ENCODE assay signal across 9 mouse cellular contexts in the genomic region with DNA sequence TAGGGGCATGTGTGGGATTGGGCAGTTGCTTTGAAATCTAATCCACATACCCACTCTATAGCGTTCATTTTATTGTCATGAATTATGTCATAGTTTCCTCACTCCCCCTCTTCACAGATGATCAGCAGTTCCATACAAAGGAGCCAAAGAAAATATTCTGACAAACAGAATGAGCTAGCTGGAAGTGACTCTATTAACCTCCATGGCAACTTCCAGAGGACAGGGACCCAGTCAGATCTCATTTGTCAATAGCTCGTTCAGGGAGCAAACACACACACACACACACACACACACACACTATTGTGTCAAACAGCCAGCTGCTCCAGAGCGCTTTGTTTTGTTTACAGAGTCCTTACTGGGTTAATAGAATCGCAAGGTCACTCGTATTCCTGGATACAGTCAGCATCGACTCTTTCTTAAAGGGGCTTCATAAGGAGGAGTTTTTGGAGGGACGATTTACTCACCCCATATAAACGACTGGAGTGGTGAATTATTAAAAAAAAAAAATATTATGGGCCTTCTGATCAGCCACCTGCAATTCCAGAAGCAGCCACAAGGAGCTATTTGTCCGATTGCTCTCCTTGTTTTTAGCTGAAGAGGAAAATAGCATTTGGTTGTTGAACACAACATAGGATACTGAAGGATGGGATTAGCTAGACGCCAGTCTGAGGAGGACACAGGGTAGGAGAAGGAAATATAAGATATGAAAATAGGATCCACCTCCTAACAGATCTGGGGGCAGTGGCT.
A peak's percentile ranks its signal among the peaks of the same experiment; 100 is the strongest.
DNase-seq lines count a peak whose midpoint lies in the region; ATAC-seq and TF ChIP-seq lines count a peak whose summit lies in the region.
"Had no signal": no experiment of that assay in that cellular context is flagged by ENCODE, and none has a peak within 500 bp of the region (broad histone marks: within the 10 kb centered on the region; RNA-seq: fewer than 3 reads in every experiment).

No protein-coding gene starts in this region.

- DNase-seq in heart, adult 8-10 months (ENCODE audit: low spot score) = no peak
- DNase-seq in CH12.LX (ENCODE audit: extremely low read depth) = peak; percentile 21
- peak; percentile 80 for DNase-seq in brain, adult 2 months (ENCODE audit: low read depth, low spot score)
- peak; percentile 29 to 69 for DNase-seq in heart, postnatal 10 days
- peak; percentile 80 to 82 for DNase-seq in kidney, postnatal 4 days
- DNase-seq in midbrain, postnatal 0 days (ENCODE audit: low spot score) = peak; percentile 82
- no peak for DNase-seq in frontal cortex, postnatal 25 days (ENCODE audit: low spot score in 2 of 2)

- H3K36me3 ChIP-seq in heart, embryonic 16.5 days (ENCODE audit: control insufficient read depth, insufficient read depth) = no peaks in the 10 kb centered on the region
- H3K36me3 ChIP-seq in CH12.LX (replicated peaks in 1 of 2; ENCODE audit: control insufficient read depth in 1 of 2, insufficient read depth in 1 of 2, low read length in 1 of 2) = no peaks in the 10 kb centered on the region
- H3K36me3 ChIP-seq in midbrain, postnatal 0 days (ENCODE audit: insufficient read depth, low read length) = no peaks in the 10 kb centered on the region

- intact Hi-C loops in heart, postnatal 10 days (cut with DNase I) = no loop called here

- peaks cover 6% of the 10 kb centered on the region for H3K4me1 ChIP-seq in heart, embryonic 16.5 days (ENCODE audit: control insufficient read depth, insufficient read depth, low read length)
- H3K4me1 ChIP-seq in CH12.LX (ENCODE audit: control insufficient read depth in 1 of 2, insufficient read depth in 2 of 2) = no peaks in the 10 kb centered on the region
- H3K4me1 ChIP-seq in midbrain, postnatal 0 days (ENCODE audit: insufficient read depth, low read length) = peaks cover 12% of the 10 kb centered on the region; the same call in 1 of the 2 replicates

- in situ Hi-C loops in CH12.LX (cut with MboI; ENCODE audit: low pct_ligation_motif_present, low pct_unique_long_range_greater_than_20kb, low sequenced_read_pairs) = no loop called here

- H3K4me2 ChIP-seq in heart, embryonic 16.5 days (ENCODE audit: low read depth, low read length) = no peak overlapping the region
- no peak overlapping the region; the same call in 1 of the 2 replicates for H3K4me2 ChIP-seq in CH12.LX (ENCODE audit: insufficient read depth, low read depth, poor library complexity, severe bottlenecking)
- H3K4me2 ChIP-seq in midbrain, postnatal 0 days (ENCODE audit: low read depth, low read length, poor library complexity, severe bottlenecking) = no peak overlapping the region

- TF ChIP-seq EP300 in CH12.LX (IDR thresholded peaks at IDR 0.05; ENCODE audit: low read length) = no peak

- H3K4me3 ChIP-seq in heart, embryonic 16.5 days (ENCODE audit: low read length) = no peak overlapping the region
- H3K4me3 ChIP-seq in CH12.LX (replicated peaks in 1 of 3; ENCODE audit: low read depth in 2 of 3, low read length in 2 of 3, poor library complexity in 1 of 3) = no peak overlapping the region
- no peak overlapping the region for H3K4me3 ChIP-seq in midbrain, postnatal 0 days (ENCODE audit: low read depth, low read length)
- H3K4me3 ChIP-seq: myocyte had no signal

- H3K9ac ChIP-seq in heart, embryonic 16.5 days (ENCODE audit: low read length) = no peak overlapping the region
- no peak overlapping the region for H3K9ac ChIP-seq in CH12.LX (ENCODE audit: insufficient read depth, low read depth)
- H3K9ac ChIP-seq in midbrain, postnatal 0 days (replicated peaks; ENCODE audit: low read length, poor library complexity, severe bottlenecking) = no peak overlapping the region

- H3K27ac ChIP-seq in heart, embryonic 16.5 days (ENCODE audit: low read length) = no peak overlapping the region
- no peak overlapping the region for H3K27ac ChIP-seq in CH12.LX (ENCODE audit: insufficient read depth, low read depth)
- no peak overlapping the region for H3K27ac ChIP-seq in midbrain, postnatal 0 days (ENCODE audit: low read depth, low read length)

- peaks cover 4% of the 10 kb centered on the region for H3K9me3 ChIP-seq in heart, embryonic 16.5 days (replicated peaks; ENCODE audit: control insufficient read depth, low read length)
- H3K9me3 ChIP-seq in CH12.LX (replicated peaks; ENCODE audit: low read length) = peaks cover 8% of the 10 kb centered on the region
- no peaks in the 10 kb centered on the region for H3K9me3 ChIP-seq in midbrain, postnatal 0 days (ENCODE audit: low read length)

- dilution Hi-C loops in CH12.LX (cut with MboI; ENCODE audit: extremely low pct_ligation_motif_present, extremely low pct_unique_long_range_greater_than_20kb, low sequenced_read_pairs) = no loop called here

- TF ChIP-seq RAD21 in CH12.LX (IDR thresholded peaks at IDR 0.05; ENCODE audit: low read depth, low read length) = no peak; the same call in 1 of the 2 replicates

- no peak for TF ChIP-seq POLR2A in CH12.LX (IDR thresholded peaks at IDR 0.05; ENCODE audit: low read depth, low read length)

- H3K27me3 ChIP-seq in heart, embryonic 16.5 days (ENCODE audit: control insufficient read depth, insufficient read depth, low read length) = no peaks in the 10 kb centered on the region
- H3K27me3 ChIP-seq in CH12.LX (replicated peaks) = peaks cover 13% of the 10 kb centered on the region
- H3K27me3 ChIP-seq in midbrain, postnatal 0 days (ENCODE audit: insufficient read depth, low read length) = no peaks in the 10 kb centered on the region

- ATAC-seq in heart, embryonic 16.5 days (replicated peaks; ENCODE audit: extremely low read depth, insufficient read depth, low FRiP score) = peak; percentile 40; the same call in 1 of the 2 replicates
- no peak for ATAC-seq in midbrain, postnatal 0 days (ENCODE audit: low FRiP score)

- TF ChIP-seq CTCF in CH12.LX (conservative IDR thresholded peaks at IDR 0.05 in 1 of 2, IDR thresholded peaks at IDR 0.05 in 1 of 2; ENCODE audit: low read depth in 2 of 2, low read length in 2 of 2) = peak; percentile 50 to 90
- TF ChIP-seq CTCF in midbrain, postnatal 0 days (IDR thresholded peaks at IDR 0.05) = peak; percentile 81

- 49% methylated on average over 10 of the region's 10 CpGs for WGBS in heart, embryonic 16.5 days
- 17% methylated on average over 10 of the region's 10 CpGs for WGBS in midbrain, postnatal 0 days

- no peaks in the 10 kb centered on the region for H3K79me2 ChIP-seq in CH12.LX (replicated peaks; ENCODE audit: control insufficient read depth, extremely low read depth, insufficient read depth, poor library complexity, severe bottlenecking)

TF ChIP-seq in CH12.LX, 34 proteins besides CTCF, POLR2A, EP300 and RAD21:
- TF ChIP-seq ZNF384 (IDR thresholded peaks at IDR 0.05; ENCODE audit: low read depth, low read length) (peak; percentile 70), SMC3 (IDR thresholded peaks at IDR 0.05; ENCODE audit: low read depth, low read length) (no peak)

Comparison
In these comparisons a context has a peak if more than half of its experiments do, and no peak if none do; other contexts are left out.
1. DNase-seq: peak in CH12.LX (single experiment), brain, adult 2 months (single experiment), heart, postnatal 10 days (2 of 2), kidney, postnatal 4 days (2 of 2) and midbrain, postnatal 0 days (single experiment); none in heart, adult 8-10 months (single experiment) and frontal cortex, postnatal 25 days (0 of 2).